Mouse (Mus musculus) small intestine, adult 2 months (tissue): ENCODE results near the gene Mtor. TPM values are rescaled to one million over a fixed set of nuclear protein-coding genes. Genes with fewer than 3 reads are reported as not detected.

Experiments
- H3K27ac ChIP-seq: fragments of 200-500 bp; 2 replicates; pipeline ENCODE4 v1.5.1; 2012; ENCODE audit warnings: low read depth, low read length, control low read depth, inconsistent platforms; ENCODE audit not compliant: insufficient read depth
- H3K27me3 ChIP-seq: fragments of 200-500 bp; 2 replicates; pipeline ENCODE4 v1.6.1; 2012; ENCODE audit warnings: mild to moderate bottlenecking, moderate library complexity, low read length, inconsistent platforms; ENCODE audit not compliant: control insufficient read depth, insufficient read depth
- H3K36me3 ChIP-seq: fragments of 200-500 bp; 2 replicates; pipeline ENCODE4 v1.6.1; 2012; ENCODE audit warnings: mild to moderate bottlenecking, low read length, control low read depth, inconsistent platforms; ENCODE audit not compliant: control insufficient read depth, insufficient read depth
- H3K4me1 ChIP-seq: fragments of 200-500 bp; 2 replicates; pipeline ENCODE4 v1.6.1; 2012; ENCODE audit warnings: low read length, inconsistent platforms, mixed read lengths; ENCODE audit not compliant: control insufficient read depth, insufficient read depth, insufficient read length
- H3K4me3 ChIP-seq: fragments of 200-500 bp; 2 replicates; pipeline ENCODE4 v1.5.1; 2012; ENCODE audit warnings: low read depth, mild to moderate bottlenecking, control low read depth, inconsistent platforms, low read length, moderate library complexity
- CTCF ChIP-seq: fragments of 200-500 bp; IDR thresholded peaks from 2 replicates; pipeline ENCODE4 v1.5.1; 2012; ENCODE audit warnings: low read depth, mild to moderate bottlenecking, control low read depth, inconsistent platforms, low read length, moderate library complexity, mixed read lengths; ENCODE audit not compliant: insufficient replicate concordance, insufficient read length; ENCODE audit errors: extremely low read depth
- POLR2A ChIP-seq: fragments of 200-500 bp; IDR thresholded peaks from 2 replicates; pipeline ENCODE4 v1.6.1; 2012; ENCODE audit warnings: low read depth, mild to moderate bottlenecking, control low read depth, inconsistent platforms, low read length, moderate library complexity
- WGBS: fragments of 180-500 bp; shearing (Covaris S2); methylation state at CpG from one replicate; pipeline ENCODE4 v1.1.7; 2018; 5-methylcytosine and 5-hydroxymethylcytosine counted together
- polyA plus RNA-seq: library from polyadenylated mRNA; depleted of rRNA; stranded (reverse); fragments of >200 nt; gene quantifications from 2 replicates; pipeline ENCODE4 v1.2.3, GENCODE M21; 2012

Gene Mtor
- polyA plus RNA-seq, 1 experiment: 16.0 TPM

GRCm38 (mm10) chr4:148527158-148527910, 78.9 kb downstream of the Mtor start:
- 88% methylated on average over 10 of the region's 10 CpGs for WGBS
- Histone ChIP-seq H3K4me3 (no peak overlapping the region), H3K27me3 (no peaks in the 10 kb centered on the region), H3K27ac (no peak overlapping the region), H3K4me1 (no peaks in the 10 kb centered on the region), H3K36me3 (peaks cover 62% of the 10 kb centered on the region)
- no peak for TF ChIP-seq POLR2A
- no peak for TF ChIP-seq CTCF

- Histone ChIP-seq H3K27me3 (no peaks in the 10 kb centered on the region), H3K4me1 (no peaks in the 10 kb centered on the region), H3K4me3 (no peak overlapping the region), H3K27ac (no peak overlapping the region), H3K36me3 (peaks cover 71% of the 10 kb centered on the region)
- WGBS: 96% methylated on average over 5 of the region's 5 CpGs
- TF ChIP-seq POLR2A (no peak), CTCF (no peak)
Measured at GRCm38 (mm10) chr4:148530351-148530750, 81.9 kb downstream of the Mtor start.

- no peak overlapping the region for H3K27ac ChIP-seq
- H3K27me3 ChIP-seq: no peaks in the 10 kb centered on the region
- TF ChIP-seq POLR2A (no peak), CTCF (no peak)
- no peaks in the 10 kb centered on the region for H3K4me1 ChIP-seq
- H3K4me3 ChIP-seq: no peak overlapping the region
- 87% methylated on average over 6 of the region's 6 CpGs for WGBS
- H3K36me3 ChIP-seq: peaks cover 67% of the 10 kb centered on the region
Measured at GRCm38 (mm10) chr4:148530778-148531177, 82.4 kb downstream of the Mtor start.

- H3K27ac ChIP-seq: no peak overlapping the region
- no peak overlapping the region for H3K4me3 ChIP-seq
- WGBS: 91% methylated on average over 4 of the region's 4 CpGs
- H3K27me3 ChIP-seq: no peaks in the 10 kb centered on the region
- H3K36me3 ChIP-seq: peaks cover 65% of the 10 kb centered on the region
- TF ChIP-seq POLR2A: no peak
- TF ChIP-seq CTCF: no peak
- no peaks in the 10 kb centered on the region for H3K4me1 ChIP-seq
Measured at GRCm38 (mm10) chr4:148531341-148531740, 82.9 kb downstream of the Mtor start.

GRCm38 (mm10) chr4:148532516-148532915, 84.1 kb downstream of the Mtor start:
- Histone ChIP-seq H3K4me3 (no peak overlapping the region), H3K27ac (no peak overlapping the region), H3K36me3 (peaks cover 66% of the 10 kb centered on the region), H3K27me3 (no peaks in the 10 kb centered on the region), H3K4me1 (no peaks in the 10 kb centered on the region)
- TF ChIP-seq CTCF (no peak), POLR2A (no peak)
- WGBS: 93% methylated on average over 3 of the region's 3 CpGs

- WGBS: 90% methylated on average over 12 of the region's 12 CpGs
- no peaks in the 10 kb centered on the region for H3K27me3 ChIP-seq
- H3K36me3 ChIP-seq: peaks cover 71% of the 10 kb centered on the region
- no peaks in the 10 kb centered on the region for H3K4me1 ChIP-seq
- H3K27ac ChIP-seq: no peak overlapping the region
- H3K4me3 ChIP-seq: no peak overlapping the region
- no peak for TF ChIP-seq CTCF
Measured at GRCm38 (mm10) chr4:148533613-148534328, 85.4 kb downstream of the Mtor start.

GRCm38 (mm10) chr4:148535876-148536275, 87.5 kb downstream of the Mtor start:
- Histone ChIP-seq H3K4me3 (no peak overlapping the region), H3K27ac (no peak overlapping the region), H3K36me3 (peaks cover 68% of the 10 kb centered on the region), H3K27me3 (no peaks in the 10 kb centered on the region), H3K4me1 (no peaks in the 10 kb centered on the region)
- TF ChIP-seq CTCF (no peak), POLR2A (no peak)
- WGBS: 87% methylated on average over 3 of the region's 3 CpGs
